Mouse (Mus musculus) stomach, embryonic 15.5 days (tissue): ENCODE measurements around the gene Crybg1. TPM values are rescaled to one million over a fixed set of nuclear protein-coding genes. Genes with fewer than 3 reads are reported as not detected.
A peak's percentile ranks its signal among the peaks of the same experiment; 100 is the strongest.

Source experiments
- ATAC-seq: fragments of 200-750 bp; cut with Nextera tagmentation; 2 replicates; pipeline ENCODE4 v1.8.0; 2017; ENCODE audit warnings: low read depth, moderate number of reproducible peaks, moderate TSS enrichment; ENCODE audit not compliant: insufficient read depth, low FRiP score
- H3K27ac ChIP-seq: fragments of 300-500 bp; sonication (generic); 2 replicates; pipeline ENCODE4 v1.5.1; 2015; ENCODE audit warnings: mild to moderate bottlenecking, inconsistent platforms
- H3K27me3 ChIP-seq: fragments of 300-500 bp; sonication (generic); replicated peaks from 2 replicates; pipeline ENCODE4 v1.6.1; 2015; ENCODE audit warnings: inconsistent platforms
- H3K36me3 ChIP-seq: fragments of 300-500 bp; sonication (generic); 2 replicates; pipeline ENCODE4 v1.6.1; 2015; ENCODE audit warnings: inconsistent platforms
- H3K4me1 ChIP-seq: fragments of 300-500 bp; sonication (generic); 2 replicates; pipeline ENCODE4 v1.6.1; 2015; ENCODE audit warnings: inconsistent platforms
- H3K4me2 ChIP-seq: fragments of 300-500 bp; sonication (generic); 2 replicates; pipeline ENCODE4 v1.6.1; 2015; ENCODE audit warnings: mild to moderate bottlenecking, inconsistent platforms
- H3K4me3 ChIP-seq: fragments of 300-500 bp; sonication (generic); replicated peaks from 2 replicates; pipeline ENCODE4 v1.5.1; 2015; ENCODE audit warnings: inconsistent platforms
- H3K9ac ChIP-seq: fragments of 300-500 bp; sonication (generic); 2 replicates; pipeline ENCODE4 v1.6.1; 2015; ENCODE audit warnings: inconsistent platforms
- H3K9me3 ChIP-seq: fragments of 300-500 bp; sonication (generic); 2 replicates; pipeline ENCODE4 v1.6.1; 2016; ENCODE audit warnings: inconsistent platforms
- WGBS: fragments of 180-500 bp; shearing (Covaris S2); methylation state at CpG from one replicate; pipeline ENCODE4 v1.1.7; 2015; 5-methylcytosine and 5-hydroxymethylcytosine counted together
- polyA plus RNA-seq: library from polyadenylated mRNA; unstranded; fragments of >200 nt; fragmentation: Nextera tagmentation; extraction: Ambion mirVana; gene quantifications from 2 replicates; pipeline ENCODE4 v1.2.1, GENCODE M21; 2015

Crybg1 gene
- polyA plus RNA-seq, 1 experiment from 2014 or later = 2.5 TPM

- Histone ChIP-seq H3K27me3 (no peaks in the 10 kb centered on the region), H3K9me3 (no peaks in the 10 kb centered on the region), H3K36me3 (no peaks in the 10 kb centered on the region), H3K4me1 (no peaks in the 10 kb centered on the region), H3K4me3 (no peak overlapping the region), H3K27ac (no peak overlapping the region; the same call in 1 of the 2 replicates), H3K9ac (no peak overlapping the region), H3K4me2 (no peak overlapping the region)
- WGBS = 40% methylated on average over 6 of the region's 6 CpGs
- no peak; the same call in 1 of the 2 replicates for ATAC-seq
These were observed 69.7 kb downstream of the Crybg1 start for GRCm38 (mm10) chr10:44078799-44079521.

- H3K9ac ChIP-seq = no peak overlapping the region
- no peaks in the 10 kb centered on the region for H3K36me3 ChIP-seq
- no peak overlapping the region for H3K4me3 ChIP-seq
- no peaks in the 10 kb centered on the region for H3K9me3 ChIP-seq
- no peak overlapping the region for H3K4me2 ChIP-seq
- no peaks in the 10 kb centered on the region for H3K4me1 ChIP-seq
- peak; percentile 68; the same call in 1 of the 2 replicates for ATAC-seq
- no peaks in the 10 kb centered on the region for H3K27me3 ChIP-seq
- no peak overlapping the region for H3K27ac ChIP-seq
- 2% methylated on average over 4 of the region's 4 CpGs for WGBS
These were observed 77.6 kb downstream of the Crybg1 start for GRCm38 (mm10) chr10:44071095-44071494.

- H3K9me3 ChIP-seq = no peaks in the 10 kb centered on the region
- no peaks in the 10 kb centered on the region for H3K27me3 ChIP-seq
- no peaks in the 10 kb centered on the region for H3K36me3 ChIP-seq
- no peak overlapping the region for H3K27ac ChIP-seq
- no peaks in the 10 kb centered on the region for H3K4me1 ChIP-seq
- H3K4me2 ChIP-seq = no peak overlapping the region
- 66% methylated on average over 7 of the region's 7 CpGs for WGBS
- ATAC-seq = no peak
- H3K4me3 ChIP-seq = no peak overlapping the region
- H3K9ac ChIP-seq = no peak overlapping the region
These were observed 79.5 kb downstream of the Crybg1 start for GRCm38 (mm10) chr10:44069131-44069530.

- no peak overlapping the region for H3K27ac ChIP-seq
- no peaks in the 10 kb centered on the region for H3K4me1 ChIP-seq
- H3K9ac ChIP-seq = no peak overlapping the region
- no peak for ATAC-seq
- no peak overlapping the region for H3K4me3 ChIP-seq
- no peaks in the 10 kb centered on the region for H3K36me3 ChIP-seq
- WGBS = 83% methylated on average over 6 of the region's 6 CpGs
- no peaks in the 10 kb centered on the region for H3K9me3 ChIP-seq
- no peak overlapping the region for H3K4me2 ChIP-seq
- no peaks in the 10 kb centered on the region for H3K27me3 ChIP-seq
These were observed 82.7 kb downstream of the Crybg1 start for GRCm38 (mm10) chr10:44065848-44066360.

- Histone ChIP-seq H3K27me3 (no peaks in the 10 kb centered on the region), H3K4me3 (no peak overlapping the region), H3K9ac (no peak overlapping the region), H3K36me3 (no peaks in the 10 kb centered on the region), H3K4me1 (no peaks in the 10 kb centered on the region), H3K4me2 (no peak overlapping the region), H3K9me3 (no peaks in the 10 kb centered on the region), H3K27ac (no peak overlapping the region)
- whole genome bisulfite sequencing = 83% methylated on average over 4 of the region's 4 CpGs
- no peak for ATAC-seq
These were observed 85.7 kb downstream of the Crybg1 start for GRCm38 (mm10) chr10:44062981-44063380.

- H3K27me3 ChIP-seq = no peaks in the 10 kb centered on the region
- H3K4me2 ChIP-seq = no peak overlapping the region
- no peak overlapping the region for H3K27ac ChIP-seq
- H3K4me3 ChIP-seq = no peak overlapping the region
- H3K36me3 ChIP-seq = no peaks in the 10 kb centered on the region
- no peaks in the 10 kb centered on the region for H3K4me1 ChIP-seq
- H3K9ac ChIP-seq = no peak overlapping the region
- WGBS = 83% methylated on average over 6 of the region's 6 CpGs
- ATAC-seq = no peak
- H3K9me3 ChIP-seq = no peaks in the 10 kb centered on the region
These were observed 97.7 kb downstream of the Crybg1 start for GRCm38 (mm10) chr10:44050913-44051312.

- H3K27me3 ChIP-seq = no peaks in the 10 kb centered on the region
- no peaks in the 10 kb centered on the region for H3K36me3 ChIP-seq
- H3K4me1 ChIP-seq = no peaks in the 10 kb centered on the region
- H3K9ac ChIP-seq = no peak overlapping the region
- 73% methylated on average over 4 of the region's 4 CpGs for WGBS
- H3K4me2 ChIP-seq = no peak overlapping the region
- H3K27ac ChIP-seq = no peak overlapping the region
- ATAC-seq = no peak
- H3K9me3 ChIP-seq = no peaks in the 10 kb centered on the region
- no peak overlapping the region for H3K4me3 ChIP-seq
These were observed 103.9 kb downstream of the Crybg1 start for GRCm38 (mm10) chr10:44044727-44045126.

- Histone ChIP-seq H3K9me3 (no peaks in the 10 kb centered on the region), H3K4me2 (no peak overlapping the region), H3K4me3 (no peak overlapping the region), H3K9ac (no peak overlapping the region), H3K4me1 (no peaks in the 10 kb centered on the region), H3K36me3 (no peaks in the 10 kb centered on the region), H3K27me3 (no peaks in the 10 kb centered on the region), H3K27ac (no peak overlapping the region)
- WGBS = 56% methylated on average over 7 of the region's 7 CpGs
- no peak for ATAC-seq
These were observed 105.0 kb downstream of the Crybg1 start for GRCm38 (mm10) chr10:44043630-44044029.

- H3K9ac ChIP-seq = no peak overlapping the region
- H3K9me3 ChIP-seq = no peaks in the 10 kb centered on the region
- WGBS = 93% methylated on average over 2 of the region's 2 CpGs
- H3K4me2 ChIP-seq = no peak overlapping the region
- no peaks in the 10 kb centered on the region for H3K4me1 ChIP-seq
- H3K27ac ChIP-seq = no peak overlapping the region
- no peak overlapping the region for H3K4me3 ChIP-seq
- no peaks in the 10 kb centered on the region for H3K27me3 ChIP-seq
- ATAC-seq = no peak
- no peaks in the 10 kb centered on the region for H3K36me3 ChIP-seq
These were observed 109.5 kb downstream of the Crybg1 start for GRCm38 (mm10) chr10:44039185-44039584.

GRCm38 (mm10) chr10:44037918-44038544 lies 110.6 kb downstream of the Crybg1 start:
- no peak overlapping the region for H3K4me3 ChIP-seq
- WGBS = 32% methylated on average over 11 of the region's 11 CpGs
- no peaks in the 10 kb centered on the region for H3K4me1 ChIP-seq
- no peaks in the 10 kb centered on the region for H3K9me3 ChIP-seq
- H3K4me2 ChIP-seq = peak overlapping the region; percentile 11; the same call in 1 of the 2 replicates
- H3K36me3 ChIP-seq = no peaks in the 10 kb centered on the region
- no peak overlapping the region for H3K27ac ChIP-seq
- no peak for ATAC-seq
- no peak overlapping the region for H3K9ac ChIP-seq
- no peaks in the 10 kb centered on the region for H3K27me3 ChIP-seq

- Histone ChIP-seq H3K9me3 (no peaks in the 10 kb centered on the region), H3K27ac (no peak overlapping the region), H3K4me2 (no peak overlapping the region), H3K27me3 (no peaks in the 10 kb centered on the region), H3K4me3 (no peak overlapping the region), H3K4me1 (no peaks in the 10 kb centered on the region), H3K36me3 (no peaks in the 10 kb centered on the region), H3K9ac (no peak overlapping the region)
- no peak for ATAC-seq
- WGBS = 70% methylated on average over 3 of the region's 3 CpGs
These were observed 119.1 kb downstream of the Crybg1 start for GRCm38 (mm10) chr10:44029566-44029965.

GRCm38 (mm10) chr10:44027226-44027625 lies 121.4 kb downstream of the Crybg1 start:
- Histone ChIP-seq H3K9me3 (no peaks in the 10 kb centered on the region), H3K36me3 (no peaks in the 10 kb centered on the region), H3K4me1 (no peaks in the 10 kb centered on the region), H3K4me2 (no peak overlapping the region), H3K9ac (no peak overlapping the region), H3K4me3 (no peak overlapping the region), H3K27ac (no peak overlapping the region), H3K27me3 (no peaks in the 10 kb centered on the region)
- no peak for ATAC-seq
- WGBS = 32% methylated on average over 1 of the region's 1 CpGs
